Mouse (Mus musculus): ENCODE data around the gene Sh3yl1. TPM values are rescaled to one million over a fixed set of nuclear protein-coding genes. Genes with fewer than 3 reads are reported as not detected.
A peak's percentile ranks its signal among the peaks of the same experiment; 100 is the strongest.

The Sh3yl1 gene
- polyA plus RNA-seq, 1 experiment from 2014 or later: 14.8 TPM

DNA sequence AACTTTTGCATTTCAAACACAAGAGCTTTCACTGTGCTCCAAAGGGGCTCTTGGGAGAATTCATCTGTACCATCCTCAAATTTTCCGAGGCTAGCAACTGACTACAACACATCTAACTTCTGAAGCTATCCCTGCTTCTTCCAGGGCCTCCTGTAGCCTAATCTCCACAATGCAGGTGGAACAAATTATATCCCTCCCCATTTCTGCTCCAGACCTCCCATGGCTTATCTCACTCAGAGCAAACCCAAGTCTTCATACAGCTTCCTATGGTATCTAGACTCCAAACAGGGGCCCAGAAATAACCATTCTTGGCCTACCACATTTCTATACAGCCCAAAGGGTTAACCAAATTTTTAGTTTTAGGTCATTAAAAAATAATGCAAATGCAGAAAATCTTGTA is 2.8 kb upstream of the Sh3yl1 start:
- 96% methylated on average over 1 of the region's 1 CpGs for WGBS
- H3K9me3 ChIP-seq: no peaks in the 10 kb centered on the region
- no peak overlapping the region for H3K4me3 ChIP-seq
- no peak overlapping the region for H3K27ac ChIP-seq
- DNase-seq (ENCODE audit: extremely low spot score, low spot score): no peak
- peaks cover 21% of the 10 kb centered on the region for H3K4me1 ChIP-seq
- peaks cover 18% of the 10 kb centered on the region for H3K36me3 ChIP-seq (replicated peaks)
- no peaks in the 10 kb centered on the region for H3K27me3 ChIP-seq (ENCODE audit: poor library complexity, severe bottlenecking)

DNA sequence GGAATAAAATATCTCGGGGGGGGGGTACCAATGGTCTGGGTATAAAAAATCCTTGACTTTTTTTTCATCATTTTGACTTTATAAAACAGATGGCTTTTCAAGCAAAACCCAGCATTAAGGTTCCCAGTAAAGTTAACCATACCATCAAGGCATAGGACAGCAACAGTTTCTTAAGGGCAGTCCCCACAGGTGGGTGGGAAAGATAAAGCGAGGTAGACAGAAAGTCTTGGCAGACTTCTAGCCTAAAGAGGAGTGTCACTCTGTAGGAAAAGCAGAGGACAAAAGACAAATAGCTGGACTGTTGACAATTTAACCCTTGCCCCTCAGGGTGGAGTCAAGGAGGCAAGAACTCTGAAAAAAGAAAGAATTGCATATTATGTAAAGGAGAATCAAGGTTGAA is 1.6 kb upstream of the Sh3yl1 start:
- Histone ChIP-seq H3K27me3 (ENCODE audit: poor library complexity, severe bottlenecking) (no peaks in the 10 kb centered on the region), H3K27ac (no peak overlapping the region), H3K4me3 (peak overlapping the region; percentile 76; the same call in 1 of the 2 replicates), H3K4me1 (peaks cover 21% of the 10 kb centered on the region), H3K36me3 (replicated peaks) (peaks cover 6% of the 10 kb centered on the region), H3K9me3 (no peaks in the 10 kb centered on the region)
- 85% methylated on average over 2 of the region's 2 CpGs for WGBS
- no peak for DNase-seq (ENCODE audit: extremely low spot score, low spot score)

DNA sequence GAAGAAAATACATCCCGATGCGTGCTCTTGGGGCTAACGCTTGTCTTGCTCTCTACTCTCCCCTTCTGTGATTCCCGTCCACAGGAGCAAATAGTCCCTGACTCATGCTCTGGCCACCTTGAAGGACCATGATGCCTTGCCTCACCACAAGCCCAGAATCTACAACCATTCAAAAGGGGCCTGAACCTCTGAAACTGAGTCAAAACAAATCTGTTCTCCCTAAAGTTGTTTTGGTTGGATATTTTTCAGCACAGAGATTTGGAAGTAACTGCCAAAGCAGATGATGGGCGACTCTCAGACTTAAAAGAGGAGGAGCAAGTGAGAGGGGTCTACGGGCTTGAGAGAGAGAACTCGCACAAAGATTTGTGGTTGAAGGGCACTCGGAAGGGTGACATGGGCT is 608 bp upstream of the Sh3yl1 start:
- peaks cover 3% of the 10 kb centered on the region for H3K36me3 ChIP-seq (replicated peaks)
- no peaks in the 10 kb centered on the region for H3K27me3 ChIP-seq (ENCODE audit: poor library complexity, severe bottlenecking)
- 21% methylated on average over 8 of the region's 8 CpGs for WGBS
- H3K9me3 ChIP-seq: no peaks in the 10 kb centered on the region
- no peak for DNase-seq (ENCODE audit: extremely low spot score, low spot score)
- peak overlapping the region; percentile 76 for H3K4me3 ChIP-seq
- peak overlapping the region; percentile 91 for H3K27ac ChIP-seq
- H3K4me1 ChIP-seq: peaks cover 21% of the 10 kb centered on the region

DNA sequence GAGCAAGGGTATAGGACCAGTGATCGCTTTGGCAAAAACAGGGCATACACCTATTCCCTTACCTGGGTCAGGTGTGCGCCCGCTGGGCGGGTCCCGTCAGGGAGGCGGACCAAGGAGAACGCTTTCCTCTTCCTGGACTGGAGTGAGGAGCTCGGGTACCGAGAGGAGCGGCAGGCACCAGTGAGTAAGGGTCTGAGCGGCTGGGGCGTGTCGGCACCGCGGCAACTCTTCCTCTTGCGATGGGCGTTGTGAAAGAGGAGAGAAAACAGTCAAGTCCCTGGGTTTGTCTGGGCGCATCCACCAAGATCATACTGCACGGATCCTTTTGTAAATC is 547 bp downstream of the Sh3yl1 start:
- Histone ChIP-seq H3K27ac (peak overlapping the region; percentile 91), H3K27me3 (ENCODE audit: poor library complexity, severe bottlenecking) (no peaks in the 10 kb centered on the region), H3K9me3 (no peaks in the 10 kb centered on the region), H3K4me3 (peak overlapping the region; percentile 76), H3K36me3 (replicated peaks) (peaks cover 3% of the 10 kb centered on the region; the same call in 1 of the 2 replicates), H3K4me1 (peaks cover 21% of the 10 kb centered on the region)
- under 1% methylated on average over 19 of the region's 19 CpGs for WGBS
- DNase-seq (ENCODE audit: extremely low spot score, low spot score): peak; percentile 34

DNA sequence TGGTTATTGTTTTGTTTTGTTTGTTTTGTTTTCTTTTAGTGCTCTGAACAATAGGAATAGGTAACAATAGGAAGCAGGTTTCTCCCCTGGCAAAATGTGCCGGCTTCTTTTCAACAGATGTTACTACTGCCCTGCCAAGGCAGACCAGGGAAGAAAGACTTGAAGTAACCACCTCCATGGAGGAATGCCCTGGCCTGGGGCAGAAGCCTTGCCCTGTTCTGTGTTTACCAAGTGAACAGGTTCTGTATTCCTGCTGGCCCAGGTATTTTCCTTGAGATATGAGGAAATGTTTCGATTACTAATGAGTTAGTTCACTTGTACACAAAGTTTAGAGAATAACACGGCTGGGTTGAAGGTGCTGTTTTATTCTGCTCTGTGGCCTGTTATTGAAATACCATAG is 1.4 kb downstream of the Sh3yl1 start:
- no peak overlapping the region for H3K27ac ChIP-seq
- H3K27me3 ChIP-seq (ENCODE audit: poor library complexity, severe bottlenecking): no peaks in the 10 kb centered on the region
- no peak for DNase-seq (ENCODE audit: extremely low spot score, low spot score)
- peaks cover 3% of the 10 kb centered on the region; the same call in 1 of the 2 replicates for H3K36me3 ChIP-seq (replicated peaks)
- peak overlapping the region; percentile 76 for H3K4me3 ChIP-seq
- no peaks in the 10 kb centered on the region for H3K9me3 ChIP-seq
- 60% methylated on average over 3 of the region's 3 CpGs for WGBS
- peaks cover 21% of the 10 kb centered on the region for H3K4me1 ChIP-seq

DNA sequence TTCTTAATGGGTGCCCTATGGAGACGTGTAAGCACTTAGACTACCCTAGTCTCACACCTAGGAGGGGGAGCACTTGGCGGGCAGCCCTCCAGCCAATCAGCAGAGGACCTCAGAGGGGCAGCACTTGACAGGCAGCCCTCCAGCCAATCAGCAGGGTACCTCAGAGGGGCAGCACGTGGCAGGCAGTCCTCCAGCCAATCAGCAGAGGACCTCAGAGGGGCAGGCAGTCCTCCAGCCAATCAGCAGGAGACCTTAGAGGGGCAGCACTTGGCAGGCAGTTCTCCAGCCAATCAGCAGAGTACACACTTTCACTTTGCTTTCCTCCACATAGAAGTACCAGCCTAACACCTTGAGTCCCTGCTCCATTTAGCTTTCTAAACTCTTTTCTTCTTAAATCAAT is 10.9 kb downstream of the Sh3yl1 start:
- H3K4me1 ChIP-seq: no peaks in the 10 kb centered on the region
- peaks cover 3% of the 10 kb centered on the region; the same call in 1 of the 2 replicates for H3K9me3 ChIP-seq
- H3K27ac ChIP-seq: no peak overlapping the region
- WGBS: 69% methylated on average over 3 of the region's 3 CpGs
- H3K4me3 ChIP-seq: no peak overlapping the region
- H3K27me3 ChIP-seq (ENCODE audit: poor library complexity, severe bottlenecking): no peaks in the 10 kb centered on the region
- peaks cover 3% of the 10 kb centered on the region; the same call in 1 of the 2 replicates for H3K36me3 ChIP-seq (replicated peaks)
- DNase-seq (ENCODE audit: extremely low spot score, low spot score): no peak

DNA sequence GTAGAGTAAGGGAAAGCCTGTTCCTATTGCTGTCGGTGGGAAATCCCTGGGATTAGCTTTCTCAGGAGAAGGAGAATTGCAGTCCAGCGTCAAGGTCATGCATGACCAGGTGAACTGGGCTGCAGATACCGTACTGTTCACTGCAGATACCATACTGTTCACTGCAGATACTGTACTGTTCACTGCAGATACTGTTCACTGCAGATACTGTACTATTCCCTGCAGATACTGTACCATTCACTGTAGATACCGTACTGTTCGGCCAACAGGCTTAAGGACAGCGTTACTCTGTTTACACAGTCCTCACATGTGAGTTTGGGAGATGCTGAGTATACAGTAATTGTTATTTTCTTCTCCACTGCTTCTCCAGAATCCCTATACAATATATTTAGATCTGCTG is 16.7 kb downstream of the Sh3yl1 start:
- Histone ChIP-seq H3K4me1 (no peaks in the 10 kb centered on the region), H3K9me3 (no peaks in the 10 kb centered on the region), H3K36me3 (replicated peaks) (no peaks in the 10 kb centered on the region), H3K27me3 (ENCODE audit: poor library complexity, severe bottlenecking) (no peaks in the 10 kb centered on the region), H3K27ac (no peak overlapping the region), H3K4me3 (no peak overlapping the region)
- 88% methylated on average over 6 of the region's 6 CpGs for WGBS
- no peak for DNase-seq (ENCODE audit: extremely low spot score, low spot score)

DNA sequence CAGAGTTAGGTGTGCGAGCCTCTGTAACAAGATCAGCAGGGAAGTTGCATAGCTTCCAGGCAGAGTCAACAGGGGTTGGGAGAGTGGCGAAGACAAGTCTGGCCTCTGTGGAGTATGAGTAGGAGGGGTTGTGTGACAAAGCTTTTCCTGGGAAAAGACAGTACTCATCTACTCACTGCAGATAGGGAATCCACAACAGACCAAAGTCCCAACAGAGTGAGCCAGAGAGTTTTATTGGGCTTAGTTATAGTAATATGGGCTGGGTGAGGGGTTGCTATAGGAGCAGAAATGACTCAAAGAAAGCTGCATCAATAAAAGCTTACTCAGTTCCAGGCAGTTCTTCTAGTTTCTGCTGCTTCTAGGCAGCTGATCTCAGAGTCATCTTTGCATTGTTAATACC is 21.8 kb downstream of the Sh3yl1 start:
- no peak for DNase-seq (ENCODE audit: extremely low spot score, low spot score)
- Histone ChIP-seq H3K4me1 (no peaks in the 10 kb centered on the region), H3K36me3 (replicated peaks) (no peaks in the 10 kb centered on the region), H3K9me3 (no peaks in the 10 kb centered on the region), H3K27ac (no peak overlapping the region), H3K4me3 (no peak overlapping the region), H3K27me3 (ENCODE audit: poor library complexity, severe bottlenecking) (no peaks in the 10 kb centered on the region)
- WGBS: 85% methylated on average over 2 of the region's 2 CpGs

DNA sequence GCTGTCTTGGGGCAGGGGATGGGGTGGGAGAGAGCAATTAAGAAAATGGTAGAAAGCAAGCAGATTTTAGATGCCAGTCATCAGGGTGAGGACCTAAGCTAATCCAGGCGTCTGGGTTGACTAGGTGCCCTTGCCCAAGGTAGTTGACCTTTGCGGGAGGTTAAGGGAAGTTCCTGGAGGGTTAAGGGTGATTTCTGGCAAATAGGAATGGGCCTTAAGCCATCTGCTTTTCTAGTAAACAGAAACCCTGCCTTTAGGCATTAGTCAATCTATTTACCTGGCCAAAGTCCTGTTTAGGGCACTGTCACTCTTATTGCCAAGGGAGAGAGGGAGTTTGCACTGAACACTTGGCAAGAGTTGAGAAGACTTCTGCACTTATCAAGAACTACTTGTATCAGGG is 25.4 kb downstream of the Sh3yl1 start:
- Histone ChIP-seq H3K36me3 (replicated peaks) (peaks cover 3% of the 10 kb centered on the region; the same call in 1 of the 2 replicates), H3K4me1 (no peaks in the 10 kb centered on the region), H3K27me3 (ENCODE audit: poor library complexity, severe bottlenecking) (no peaks in the 10 kb centered on the region), H3K4me3 (no peak overlapping the region), H3K27ac (no peak overlapping the region), H3K9me3 (no peaks in the 10 kb centered on the region)
- WGBS: 83% methylated on average over 2 of the region's 2 CpGs
- DNase-seq (ENCODE audit: extremely low spot score, low spot score): no peak

DNA sequence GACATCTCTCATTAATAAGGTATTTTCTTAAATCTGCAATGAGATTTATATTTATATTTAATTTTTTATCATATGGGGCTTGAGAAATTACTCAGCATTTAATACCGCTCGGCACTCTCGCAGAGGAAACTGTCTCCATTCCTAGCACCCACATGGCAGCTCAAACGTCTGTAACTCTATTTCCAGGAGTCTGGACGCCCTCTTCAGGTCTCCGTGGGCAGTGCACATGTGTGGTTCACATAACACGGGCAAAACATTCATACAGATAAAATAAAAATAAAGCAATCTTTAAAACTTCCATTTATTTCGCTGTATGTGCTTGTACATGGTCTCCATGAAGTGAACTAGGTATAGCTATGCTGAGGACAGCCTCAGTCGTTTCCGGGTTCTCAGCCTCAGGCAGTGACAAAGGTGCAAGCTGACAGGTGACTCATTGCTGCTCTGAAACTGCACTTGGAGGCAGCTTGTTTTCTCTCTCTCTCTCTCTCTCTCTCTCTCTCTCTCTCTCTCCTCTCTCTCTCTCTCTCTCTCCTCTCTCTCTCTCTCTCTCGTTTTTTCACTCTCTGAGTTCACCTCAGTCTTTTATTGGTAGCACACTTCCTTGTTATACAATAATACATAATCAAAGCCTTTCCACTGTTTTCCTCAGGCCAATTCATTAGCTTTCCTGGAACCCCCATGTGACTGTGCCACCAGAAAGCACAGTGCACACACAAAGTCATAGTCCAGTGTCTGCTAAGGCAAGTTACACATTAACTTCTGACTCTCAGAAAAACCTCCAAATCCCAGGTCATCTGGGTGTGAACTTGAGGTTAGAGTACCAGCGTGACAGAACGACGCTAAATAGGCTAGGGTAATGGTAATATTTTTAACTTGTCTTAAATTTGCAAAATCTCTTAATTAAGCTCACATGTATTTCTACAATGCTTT is 31.9 kb downstream of the Sh3yl1 start:
- DNase-seq (ENCODE audit: extremely low spot score, low spot score): no peak
- H3K27me3 ChIP-seq (ENCODE audit: poor library complexity, severe bottlenecking): no peaks in the 10 kb centered on the region
- H3K36me3 ChIP-seq (replicated peaks): peaks cover 13% of the 10 kb centered on the region
- WGBS: 89% methylated on average over 14 of the region's 14 CpGs
- H3K9me3 ChIP-seq: no peaks in the 10 kb centered on the region
- no peak overlapping the region for H3K27ac ChIP-seq
- H3K4me1 ChIP-seq: no peaks in the 10 kb centered on the region
- H3K4me3 ChIP-seq: no peak overlapping the region

DNA sequence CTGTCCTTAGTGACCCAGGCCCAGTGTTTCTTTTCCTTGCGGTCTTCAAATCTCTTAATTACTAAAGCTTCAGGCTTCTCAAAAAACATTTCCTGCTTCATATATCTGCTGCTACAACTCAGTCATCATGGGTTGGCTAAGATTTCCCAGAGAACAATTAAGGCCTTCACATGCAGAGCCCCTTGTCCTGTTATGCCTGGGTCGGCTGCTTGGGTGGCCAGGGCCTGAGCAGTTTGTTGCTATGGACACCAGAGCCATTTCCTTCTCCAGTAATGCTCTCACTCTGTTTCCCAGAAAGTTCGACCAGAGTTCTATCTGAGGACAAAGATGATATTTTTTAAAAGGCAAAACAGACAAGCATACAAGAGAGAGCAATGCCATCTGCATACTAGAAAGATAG is 32.7 kb downstream of the Sh3yl1 start:
- Histone ChIP-seq H3K36me3 (replicated peaks) (peaks cover 13% of the 10 kb centered on the region), H3K4me3 (no peak overlapping the region), H3K4me1 (no peaks in the 10 kb centered on the region), H3K27me3 (ENCODE audit: poor library complexity, severe bottlenecking) (no peaks in the 10 kb centered on the region), H3K27ac (no peak overlapping the region), H3K9me3 (no peaks in the 10 kb centered on the region)
- DNase-seq (ENCODE audit: extremely low spot score, low spot score): no peak
- 68% methylated on average over 3 of the region's 3 CpGs for WGBS

DNA sequence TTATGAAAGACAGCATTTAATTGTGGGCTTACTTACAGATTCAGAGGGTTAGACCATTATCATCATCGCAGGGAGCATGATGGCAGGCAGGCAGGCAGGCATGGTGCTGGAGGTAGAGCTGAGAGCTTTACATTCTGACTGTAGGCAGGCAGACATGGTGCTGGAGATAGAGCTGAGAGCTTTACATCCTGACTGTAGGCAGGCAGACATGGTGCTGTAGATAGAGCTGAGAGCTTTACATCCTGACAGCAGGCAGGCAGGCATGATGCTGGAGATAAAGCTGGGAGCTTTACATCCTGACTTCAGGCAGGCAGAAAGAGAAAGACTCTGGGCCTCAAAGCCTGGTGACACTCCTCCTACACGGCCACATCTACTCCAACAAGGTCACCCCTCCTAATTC is 59.2 kb downstream of the Sh3yl1 start:
- no peak for DNase-seq (ENCODE audit: extremely low spot score, low spot score)
- Histone ChIP-seq H3K4me1 (no peaks in the 10 kb centered on the region), H3K27me3 (ENCODE audit: poor library complexity, severe bottlenecking) (no peaks in the 10 kb centered on the region), H3K4me3 (no peak overlapping the region), H3K9me3 (no peaks in the 10 kb centered on the region), H3K36me3 (replicated peaks) (no peaks in the 10 kb centered on the region), H3K27ac (no peak overlapping the region)
- 86% methylated on average over 2 of the region's 2 CpGs for WGBS

DNA sequence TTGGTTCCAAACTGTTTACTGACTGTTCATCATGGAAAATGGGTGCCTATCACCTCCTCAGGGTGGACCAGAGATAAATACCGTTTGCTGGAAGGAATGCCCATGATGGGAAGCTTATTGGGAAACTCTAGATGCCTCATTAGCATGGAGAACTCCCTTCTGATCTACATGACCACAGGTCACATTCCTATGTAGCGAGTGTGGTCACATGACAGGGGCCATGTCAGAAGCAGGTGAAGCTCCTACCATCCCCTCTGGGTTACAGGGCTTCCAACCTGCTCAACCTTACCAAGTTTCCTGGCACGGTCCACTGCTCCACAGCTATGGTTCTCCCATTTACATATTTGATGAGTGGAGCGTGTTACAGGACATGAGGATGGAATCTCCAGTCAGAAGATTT is 92.3 kb downstream of the Sh3yl1 start:
- H3K27me3 ChIP-seq (ENCODE audit: poor library complexity, severe bottlenecking): no peaks in the 10 kb centered on the region
- WGBS: 89% methylated on average over 4 of the region's 4 CpGs
- no peaks in the 10 kb centered on the region for H3K36me3 ChIP-seq (replicated peaks)
- H3K9me3 ChIP-seq: no peaks in the 10 kb centered on the region
- H3K4me1 ChIP-seq: no peaks in the 10 kb centered on the region; the same call in 1 of the 2 replicates
- DNase-seq (ENCODE audit: extremely low spot score, low spot score): no peak
- H3K4me3 ChIP-seq: no peak overlapping the region
- H3K27ac ChIP-seq: no peak overlapping the region
